Mouse (Mus musculus): ENCODE measurements around the gene Itga9. TPM values are rescaled to one million over a fixed set of nuclear protein-coding genes. Genes with fewer than 3 reads are reported as not detected.

Gene Itga9
- total RNA-seq, 2 experiments from 2014 or later: 4.9 to 5.6 TPM

GRCm38 (mm10) chr9:118891068-118891467, 284.6 kb downstream of the Itga9 start:
- DNase-seq (ENCODE audit: extremely low spot score in 1 of 2, low spot score in 1 of 2): no peak

DNA sequence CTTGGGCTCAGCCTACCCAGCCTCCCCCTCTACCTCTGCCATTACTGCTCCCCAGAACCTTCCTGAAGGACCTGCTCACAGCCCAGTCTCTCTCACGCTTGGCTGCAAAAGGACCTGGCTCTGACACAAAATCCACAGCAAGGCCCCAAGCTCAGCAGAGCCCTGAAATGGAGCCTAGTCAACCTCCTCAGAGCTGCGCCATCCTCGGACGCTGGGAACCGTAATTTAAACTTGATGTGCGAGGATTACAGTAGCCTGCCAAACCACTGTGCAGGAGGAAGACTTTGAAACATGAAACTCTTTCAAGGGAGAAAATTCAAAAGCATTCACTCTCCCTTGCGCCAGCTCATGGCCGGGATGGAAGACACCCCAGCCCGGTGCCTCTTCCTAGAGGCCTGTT, 285.1 kb downstream of the Itga9 start:
- no peak for DNase-seq (ENCODE audit: extremely low spot score in 1 of 2, low spot score in 1 of 2)

DNA sequence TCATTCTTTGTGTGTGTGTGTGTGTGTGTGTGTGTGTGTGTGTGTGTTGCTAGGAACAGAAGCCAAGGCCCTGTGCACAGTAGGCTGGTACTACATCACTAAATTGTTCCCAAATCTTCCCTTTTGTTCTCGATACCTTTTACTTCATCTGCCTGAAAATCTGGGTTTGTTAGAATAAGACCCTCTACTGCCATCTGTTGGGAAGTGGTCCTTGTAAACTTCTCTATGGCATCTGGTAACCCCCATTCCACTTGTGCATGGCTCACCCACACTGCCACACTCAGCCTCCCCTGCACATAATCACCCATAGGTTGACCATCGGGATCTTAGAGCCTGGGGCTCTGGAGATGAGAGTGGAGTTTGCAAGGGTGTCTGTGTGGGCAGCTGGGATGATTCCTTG, 288.6 kb downstream of the Itga9 start:
- DNase-seq (ENCODE audit: extremely low spot score in 1 of 2, low spot score in 1 of 2): no peak

GRCm38 (mm10) chr9:118900677-118901076, 294.2 kb downstream of the Itga9 start:
- DNase-seq (ENCODE audit: extremely low spot score in 1 of 2, low spot score in 1 of 2): no peak

DNA sequence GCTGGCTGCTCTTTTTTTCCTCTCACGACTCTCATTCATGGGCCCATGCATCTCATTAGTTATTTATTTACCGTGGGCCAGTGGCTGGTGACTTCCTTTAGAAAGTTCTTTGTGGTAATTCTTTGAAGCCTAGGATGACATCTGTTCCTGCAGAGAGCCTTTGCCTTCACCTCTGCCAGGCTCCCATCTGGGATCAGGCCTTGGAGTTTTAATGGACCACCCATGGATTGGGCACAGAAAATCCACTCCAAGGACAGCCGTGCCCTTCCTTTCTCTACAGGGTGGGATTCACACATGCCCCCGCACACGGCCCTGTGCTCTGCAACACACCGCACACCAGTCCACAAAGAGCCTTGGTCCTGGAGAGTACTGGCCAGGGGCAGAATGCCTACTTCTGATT, 295.4 kb downstream of the Itga9 start:
- no peak for DNase-seq (ENCODE audit: extremely low spot score in 1 of 2, low spot score in 1 of 2)

GRCm38 (mm10) chr9:118907934-118908620, 301.6 kb downstream of the Itga9 start:
- peak; percentile 63 to 88 for DNase-seq (ENCODE audit: extremely low spot score in 1 of 2, low spot score in 1 of 2)

DNA sequence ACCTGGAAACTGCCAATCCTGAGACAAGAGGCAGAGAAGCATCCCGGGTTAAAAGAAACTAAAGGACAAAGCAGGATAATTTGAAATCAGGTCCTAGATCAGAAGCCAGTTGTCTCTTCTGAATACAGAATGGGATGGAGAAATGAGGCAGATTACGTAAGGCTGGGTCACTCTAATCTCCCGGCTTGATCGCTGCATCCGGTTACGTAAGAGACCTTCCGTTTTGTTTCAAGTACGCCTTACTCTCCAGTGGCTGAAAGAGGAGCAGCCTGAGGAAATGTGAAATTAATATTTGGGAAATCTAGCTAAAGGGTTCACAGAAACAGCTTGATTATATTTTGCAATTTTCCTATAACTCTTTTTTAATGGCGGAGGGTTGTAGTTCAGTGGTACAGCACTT, 306.6 kb downstream of the Itga9 start:
- DNase-seq (ENCODE audit: extremely low spot score in 1 of 2, low spot score in 1 of 2): no peak

- DNase-seq (ENCODE audit: extremely low spot score in 1 of 2, low spot score in 1 of 2): no peak
These were observed 307.1 kb downstream of the Itga9 start for GRCm38 (mm10) chr9:118913613-118914012.

DNA sequence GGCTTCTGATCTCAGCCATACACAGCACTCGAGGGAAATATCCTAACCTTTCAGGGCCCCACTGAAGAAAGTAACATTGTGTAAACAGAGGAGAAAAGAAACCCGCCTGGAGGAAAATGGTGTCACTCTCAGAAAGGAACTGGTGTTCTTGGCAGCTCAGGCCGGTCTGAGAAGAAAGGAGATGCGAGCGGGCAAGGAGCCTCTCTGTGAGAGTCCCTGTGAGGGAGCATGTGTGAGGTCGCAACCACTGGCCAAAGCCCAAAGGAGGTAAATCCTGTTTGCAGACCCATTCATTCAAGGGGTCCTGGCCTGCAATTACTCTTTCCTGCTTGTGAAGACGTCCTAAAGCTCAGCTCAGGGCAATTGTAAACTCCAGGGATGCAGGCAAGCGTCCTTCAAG, 308.1 kb downstream of the Itga9 start:
- no peak for DNase-seq (ENCODE audit: extremely low spot score in 1 of 2, low spot score in 1 of 2)

DNA sequence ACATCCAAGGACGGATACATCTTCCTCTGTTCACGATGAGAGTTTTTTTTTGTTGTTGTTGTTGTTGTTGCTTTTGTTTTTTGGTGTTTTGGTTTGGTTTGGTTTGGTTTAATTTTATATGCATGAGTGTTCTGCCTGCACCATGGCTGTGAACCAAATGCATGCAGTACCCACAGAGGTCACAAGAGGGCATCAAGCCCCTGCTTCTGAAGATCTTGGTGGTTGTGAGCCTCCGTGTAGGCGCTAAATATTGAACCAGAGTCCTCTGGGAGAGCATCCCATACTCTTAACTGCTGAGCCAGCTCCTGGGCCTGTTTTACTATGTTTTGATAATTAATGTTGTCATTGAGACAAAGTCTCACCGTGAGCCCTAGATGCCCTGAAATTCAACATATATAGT, 308.8 kb downstream of the Itga9 start:
- DNase-seq (ENCODE audit: extremely low spot score in 1 of 2, low spot score in 1 of 2): peak in 1 of 2 experiments; percentile 53

- peak in 1 of 2 experiments; percentile 28 for DNase-seq (ENCODE audit: extremely low spot score in 1 of 2, low spot score in 1 of 2)
These were observed 313.2 kb downstream of the Itga9 start for GRCm38 (mm10) chr9:118919672-118920186.

GRCm38 (mm10) chr9:118920798-118921515, 314.5 kb downstream of the Itga9 start:
- DNase-seq (ENCODE audit: extremely low spot score in 1 of 2, low spot score in 1 of 2): peak; percentile 74 to 89

- no peak for DNase-seq (ENCODE audit: extremely low spot score in 1 of 2, low spot score in 1 of 2)
These were observed 315.4 kb downstream of the Itga9 start for GRCm38 (mm10) chr9:118921926-118922325.

GRCm38 (mm10) chr9:118924554-118925085, 318.1 kb downstream of the Itga9 start:
- DNase-seq (ENCODE audit: extremely low spot score in 1 of 2, low spot score in 1 of 2): no peak

DNA sequence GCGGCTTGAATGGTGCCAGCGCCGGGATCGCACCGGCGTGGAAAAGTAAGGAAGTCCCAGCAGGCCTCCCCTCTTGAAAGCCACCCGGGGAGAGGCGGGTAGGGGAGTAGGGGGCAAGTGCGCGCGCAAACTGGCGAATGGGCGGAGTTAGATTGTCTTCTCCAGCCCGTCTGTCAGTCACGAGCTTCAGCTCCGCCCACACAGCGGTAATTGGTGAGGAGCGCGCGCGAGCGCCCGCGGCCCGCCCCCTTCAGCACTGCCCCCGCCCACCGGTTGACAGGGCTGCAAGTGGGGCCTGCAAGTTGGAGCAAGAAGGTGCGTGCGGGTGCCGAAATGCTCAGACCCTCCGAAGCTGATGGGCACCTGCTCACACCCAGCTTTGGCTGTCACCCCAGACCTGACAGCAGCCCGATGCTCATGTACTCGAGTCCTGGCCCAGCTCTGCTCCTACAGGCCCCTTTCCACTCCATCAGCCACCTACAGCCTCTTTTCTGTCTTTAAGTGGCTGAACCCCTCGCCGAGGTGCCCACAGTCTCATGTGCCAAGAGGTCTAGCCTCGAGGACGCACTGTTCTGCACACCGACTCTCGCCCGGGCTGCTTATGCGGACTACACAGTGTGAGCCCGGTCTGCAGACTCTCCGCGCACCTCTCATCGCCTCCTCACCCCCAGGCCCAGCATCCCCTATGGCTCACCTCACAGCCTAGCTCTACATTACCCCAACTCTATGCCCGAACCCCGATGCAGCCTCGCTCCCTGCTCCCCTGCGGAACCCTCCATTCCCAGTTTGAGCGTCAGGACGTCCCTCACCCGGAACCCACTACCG, 319.0 kb downstream of the Itga9 start:
- DNase-seq (ENCODE audit: extremely low spot score in 1 of 2, low spot score in 1 of 2): peak; percentile 77 to 84

GRCm38 (mm10) chr9:118926111-118926650, 319.7 kb downstream of the Itga9 start, which contains the start of gene Ctdspl:
TSS of gene Ctdspl (plus strand) at chr9:118926453.
- DNase-seq (ENCODE audit: extremely low spot score in 1 of 2, low spot score in 1 of 2): peak in 1 of 2 experiments; percentile 68

DNA sequence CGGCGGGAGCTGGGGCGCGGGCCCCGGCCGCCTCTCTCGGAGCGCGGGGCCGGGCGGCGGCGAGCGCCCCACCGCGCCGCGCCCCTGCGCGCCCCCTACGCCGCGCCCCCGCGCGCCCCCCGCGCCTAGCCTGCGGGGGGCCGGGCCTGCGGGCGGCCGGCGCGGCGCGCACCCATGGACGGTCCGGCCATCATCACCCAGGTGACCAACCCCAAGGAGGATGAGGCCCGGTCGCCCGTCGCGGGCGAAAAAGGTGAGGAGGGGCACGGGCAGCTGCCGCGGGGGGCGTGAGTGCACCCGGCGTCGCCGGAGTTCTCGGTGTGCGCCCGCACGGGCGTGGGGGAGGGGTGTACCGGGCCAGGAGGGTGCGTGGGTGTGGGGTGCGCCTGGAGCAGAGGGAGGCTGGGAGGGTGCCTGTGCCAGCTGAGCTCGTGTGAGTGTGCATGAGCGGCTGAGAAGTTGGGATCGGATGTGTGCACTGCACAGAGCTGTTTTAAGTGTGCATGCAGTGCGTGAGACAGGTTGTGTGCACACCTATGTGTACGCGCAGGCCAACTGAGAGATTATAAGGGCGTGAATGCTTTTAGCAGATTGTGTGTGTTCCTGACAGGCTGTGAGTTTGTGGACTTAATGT, 320.3 kb downstream of the Itga9 start:
- DNase-seq (ENCODE audit: extremely low spot score in 1 of 2, low spot score in 1 of 2): peak; percentile 65 to 68

- peak in 1 of 2 experiments; percentile 35 for DNase-seq (ENCODE audit: extremely low spot score in 1 of 2, low spot score in 1 of 2)
These were observed 321.0 kb downstream of the Itga9 start for GRCm38 (mm10) chr9:118927501-118927900.

- no peak for DNase-seq (ENCODE audit: extremely low spot score in 1 of 2, low spot score in 1 of 2)
These were observed 321.5 kb downstream of the Itga9 start for GRCm38 (mm10) chr9:118928007-118928406.

GRCm38 (mm10) chr9:118928656-118929055, 322.2 kb downstream of the Itga9 start:
- no peak for DNase-seq (ENCODE audit: extremely low spot score in 1 of 2, low spot score in 1 of 2)

Data from layer of hippocampus, postnatal 25 days (tissue).